Mouse (Mus musculus): ENCODE data around the gene Kl.

- no peak for TF ChIP-seq CTCF (IDR thresholded peaks at IDR 0.05; ENCODE audit: low read depth, low read length)
- TF ChIP-seq POLR2A (IDR thresholded peaks at IDR 0.05; ENCODE audit: extremely low read depth, insufficient read depth, low read length), result no peak
These were observed 90.5 kb downstream of the Kl start for GRCm38 (mm10) chr5:151042911-151043310.

Data from liver, adult 2 months (tissue).